Mouse (Mus musculus) B cell, adult 67 days (primary cell): Measurements from ENCODE around the gene Bhlhe23. TPM values are rescaled to one million over a fixed set of nuclear protein-coding genes. Genes with fewer than 3 reads are reported as not detected.

Experiments
- total RNA-seq, 2 experiments: library from RNA; stranded (reverse); gene quantifications; 4 replicates each; pipeline ENCODE4 v1.2.4; 2023

The Bhlhe23 gene
- not detected for total RNA-seq

GRCm38 (mm10) chr2:180776793-180777192, at the start of gene Bhlhe23:
Gene Bhlhe23 (minus strand): TSS chr2:180776900.

GRCm38 (mm10) chr2:180724585-180725413, 51.9 kb downstream of the Bhlhe23 start, which contains the start of gene Slc17a9:
Gene Slc17a9 (plus strand): TSS chr2:180725263.

Other genes with a start within 250 kb of the Bhlhe23 start
- gene Mrgbp, start 195.6 kb downstream of the Bhlhe23 start, total RNA-seq, result 10 to 100 TPM; 54.9 to 60.0 TPM
- gene Ogfr, start 187.7 kb downstream of the Bhlhe23 start, total RNA-seq, result 10 to 100 TPM; 83.0 to 100.0 TPM
- 1 to 10 TPM; 1.4 to 3.8 TPM for gene Col9a3, start 179.1 kb downstream of the Bhlhe23 start, total RNA-seq
- not detected for gene Tcfl5, start 134.2 kb downstream of the Bhlhe23 start, total RNA-seq
- 100 to 1,000 TPM; 103 to 118 TPM for gene Dido1, start 66.9 kb downstream of the Bhlhe23 start, total RNA-seq
- gene Gid8, start 66.8 kb downstream of the Bhlhe23 start, total RNA-seq, result 10 to 100 TPM; 54.4 to 57.1 TPM
- gene Slc17a9, start 51.6 kb downstream of the Bhlhe23 start, total RNA-seq, result 10 to 100 TPM; 30.9 to 32.8 TPM
- gene Ythdf1, start 144.0 kb upstream of the Bhlhe23 start, total RNA-seq, result 10 to 100 TPM; 79.9 to 95.6 TPM
- not detected for gene Birc7, start 152.1 kb upstream of the Bhlhe23 start, total RNA-seq
- gene Nkain4, start 177.8 kb upstream of the Bhlhe23 start, total RNA-seq, result not detected
- gene Arfgap1, start 190.3 kb upstream of the Bhlhe23 start, total RNA-seq, result 10 to 100 TPM; 75.3 to 81.5 TPM
- gene Col20a1, start 209.6 kb upstream of the Bhlhe23 start, total RNA-seq, result 1 to 10 TPM; 1.0 to 1.4 TPM